Mouse (Mus musculus) right cerebral cortex, postnatal 10 days (tissue): ENCODE data around the gene Timm44.
A peak's percentile ranks its signal among the peaks of the same experiment; 100 is the strongest.

Source experiments
- DNase-seq, 2 experiments: peaks; one replicate each; pipeline ENCODE4 v3.0.0; 2021; ENCODE audit warnings: low spot score in 2 of 2

Timm44 gene

DNA sequence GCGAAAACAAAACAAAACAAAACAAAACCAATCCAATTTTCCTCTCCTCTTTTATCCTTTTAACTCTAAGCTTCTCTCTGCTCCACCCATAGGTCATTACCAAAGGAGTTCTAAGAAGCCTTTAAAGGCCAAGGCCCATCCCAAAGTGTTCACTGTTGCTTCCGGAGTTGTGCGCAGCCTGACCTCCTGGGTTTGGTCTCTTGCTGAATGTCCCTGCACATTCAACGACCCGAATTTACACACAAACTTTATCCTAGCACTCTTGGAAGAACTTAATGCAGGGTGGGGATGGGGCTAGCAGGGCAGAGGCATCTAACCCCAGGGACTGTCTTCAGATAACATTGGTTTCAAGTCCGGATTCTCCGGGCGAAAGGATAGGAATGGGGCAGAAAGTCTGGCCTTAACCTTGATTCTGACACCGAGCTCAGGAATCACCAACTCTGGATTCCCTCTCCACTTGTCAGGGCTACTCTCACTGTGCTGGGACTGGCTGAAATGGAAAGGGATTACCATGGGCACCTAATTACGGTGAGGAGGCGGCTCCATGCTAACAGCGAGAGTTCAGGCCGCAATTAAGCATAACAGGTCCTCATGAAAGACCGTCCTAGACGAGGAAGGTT lies 37.8 kb downstream of the Timm44 start:
- peak in 1 of 2 experiments; percentile 27 for DNase-seq

DNA sequence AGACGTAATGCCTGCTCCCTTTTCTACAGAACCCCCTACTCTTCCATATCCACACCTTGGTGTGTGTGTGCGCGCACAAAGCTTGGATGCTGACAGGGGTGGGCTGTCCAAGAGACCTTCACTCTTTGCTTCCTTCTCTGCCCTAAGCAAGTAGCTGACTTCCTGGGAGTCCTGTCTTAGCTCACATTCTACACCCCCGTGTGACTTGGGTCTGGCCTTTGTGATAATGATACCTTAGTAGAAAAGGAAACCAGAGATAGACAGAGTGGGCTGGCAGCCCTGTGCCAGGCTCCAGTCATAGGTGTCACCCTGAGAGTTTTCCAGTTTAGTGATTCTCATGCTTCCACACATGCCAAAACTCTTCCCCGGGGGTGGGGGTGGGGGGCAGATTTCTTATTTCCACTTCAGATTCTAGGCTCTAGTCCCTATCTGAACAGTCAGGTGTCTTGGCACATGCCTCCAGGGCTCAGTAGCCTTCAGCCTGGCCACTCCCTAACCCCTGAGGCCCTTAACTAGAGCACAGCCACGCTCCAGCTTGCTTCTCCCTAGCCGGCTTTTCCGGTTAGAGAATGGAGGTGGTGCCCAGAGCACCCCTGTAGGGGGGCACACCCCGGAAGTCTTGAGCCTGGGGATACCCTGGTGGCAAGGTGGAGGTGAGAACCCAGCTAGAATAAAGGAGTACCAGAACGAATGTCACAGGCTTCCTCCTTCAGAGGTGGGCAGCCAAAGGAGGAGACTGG lies 44.9 kb downstream of the Timm44 start:
- no peak for DNase-seq

DNA sequence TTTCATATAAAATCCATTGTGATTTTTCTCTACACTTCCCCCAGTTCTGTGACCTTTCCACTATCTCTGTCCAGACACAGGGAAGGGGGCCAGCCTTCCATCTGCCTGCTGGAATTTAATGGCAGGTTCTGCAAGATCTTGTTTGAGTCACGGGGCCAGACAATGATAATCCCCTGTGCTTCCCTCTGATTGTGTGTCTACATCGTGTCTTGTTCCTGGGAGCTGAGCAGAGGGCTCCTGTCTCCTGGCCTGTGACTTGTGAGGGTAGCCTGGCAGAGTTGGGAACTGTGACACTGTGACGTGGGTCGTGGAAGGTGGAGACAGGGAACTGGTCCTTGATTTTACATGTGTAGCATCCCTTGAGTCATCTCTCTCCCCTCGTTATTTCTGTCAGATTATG lies 45.9 kb downstream of the Timm44 start:
- no peak for DNase-seq

DNA sequence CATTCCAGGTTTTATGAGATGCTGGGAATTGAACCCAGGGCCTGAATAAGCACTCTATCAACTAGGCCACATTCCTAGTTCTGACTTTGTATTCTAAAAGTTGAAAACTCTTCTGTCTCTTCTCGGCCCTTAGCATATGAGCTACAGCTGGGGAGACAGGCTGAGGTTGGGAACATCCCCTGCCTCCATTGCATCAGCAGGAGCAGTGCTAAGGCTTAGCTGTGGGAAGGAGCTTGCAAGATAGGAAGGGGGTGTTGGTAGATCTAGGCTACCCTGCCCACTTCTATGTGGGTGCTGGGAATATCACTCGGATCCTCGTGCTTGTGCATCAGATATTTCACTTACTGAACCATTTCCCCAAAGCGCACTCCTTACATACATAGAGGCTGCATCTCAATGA lies 47.8 kb downstream of the Timm44 start:
- DNase-seq, result no peak

DNA sequence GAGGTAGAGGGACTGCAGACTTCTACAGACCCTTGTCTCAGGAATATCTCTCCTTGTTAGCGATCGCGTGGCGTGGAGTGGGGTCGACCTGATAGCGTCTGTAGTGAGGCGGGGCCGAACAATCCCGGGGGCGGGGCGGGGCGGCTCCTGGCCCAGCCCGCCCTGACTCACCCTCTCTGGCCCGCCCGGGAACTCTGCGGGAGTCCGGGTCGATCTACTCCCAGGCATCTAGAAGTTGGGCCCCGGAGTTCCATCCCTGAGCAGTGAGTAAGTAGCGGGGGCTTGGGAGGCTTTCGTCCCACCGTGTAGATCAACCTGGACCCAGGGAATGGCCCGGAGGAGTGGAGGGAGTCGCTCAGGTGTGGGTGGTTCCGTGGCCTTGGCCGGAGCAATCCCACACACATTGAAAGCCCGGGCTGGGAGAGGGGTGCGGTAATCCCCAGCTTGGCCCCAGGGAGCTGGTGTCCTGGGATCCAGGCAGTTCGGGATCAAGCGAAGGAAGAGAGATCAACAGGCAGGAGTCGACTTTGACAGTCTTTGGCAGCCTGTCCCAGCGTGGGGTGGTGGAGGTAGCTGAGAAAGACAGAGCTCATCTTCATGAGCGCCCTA lies 48.9 kb downstream of the Timm44 start, which contains the start of gene Lrrc8e:
Gene Lrrc8e (plus strand): TSS at position 89 of the 609 bp plus-strand sequence.
- no peak for DNase-seq

DNA sequence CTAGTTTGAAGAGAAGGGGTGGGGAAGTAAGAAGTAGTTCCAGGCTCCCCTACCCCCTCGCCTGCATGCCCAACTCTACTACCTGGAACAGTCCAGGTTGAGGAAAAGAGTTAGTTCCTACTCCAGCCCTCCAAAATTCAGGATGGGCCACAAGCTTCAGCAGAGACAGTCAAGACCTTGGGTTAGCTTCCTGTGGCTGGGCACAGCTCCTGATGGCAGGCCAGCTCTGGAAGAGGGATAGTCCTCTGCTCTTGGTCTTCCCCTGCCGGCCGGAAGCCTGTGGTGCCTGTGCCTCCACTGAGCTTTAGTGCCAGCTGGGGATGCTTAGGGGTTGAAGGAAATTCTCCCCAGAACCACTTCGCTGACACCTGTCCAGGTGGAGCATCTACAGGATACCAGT lies 49.4 kb downstream of the Timm44 start:
- no peak for DNase-seq

DNA sequence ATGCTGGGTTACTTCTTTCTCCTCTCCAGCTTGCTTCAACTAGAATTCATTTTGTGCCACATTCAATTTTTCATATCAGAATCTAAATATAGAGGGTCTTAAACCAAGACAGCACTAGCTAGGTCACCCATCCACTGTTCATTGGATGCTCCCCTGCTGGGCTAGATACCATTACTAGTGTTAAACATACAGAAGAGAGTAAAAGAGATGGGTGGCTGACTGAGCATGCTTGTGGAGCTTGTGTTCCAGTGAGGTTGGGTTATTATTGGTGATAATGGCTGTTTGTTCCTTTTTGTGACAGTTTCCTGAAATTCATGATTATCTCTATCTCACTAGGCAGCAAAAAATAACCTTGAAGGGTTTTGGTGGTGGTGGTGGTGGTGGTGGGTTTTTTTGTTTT lies 53.7 kb downstream of the Timm44 start:
- no peak for DNase-seq

DNA sequence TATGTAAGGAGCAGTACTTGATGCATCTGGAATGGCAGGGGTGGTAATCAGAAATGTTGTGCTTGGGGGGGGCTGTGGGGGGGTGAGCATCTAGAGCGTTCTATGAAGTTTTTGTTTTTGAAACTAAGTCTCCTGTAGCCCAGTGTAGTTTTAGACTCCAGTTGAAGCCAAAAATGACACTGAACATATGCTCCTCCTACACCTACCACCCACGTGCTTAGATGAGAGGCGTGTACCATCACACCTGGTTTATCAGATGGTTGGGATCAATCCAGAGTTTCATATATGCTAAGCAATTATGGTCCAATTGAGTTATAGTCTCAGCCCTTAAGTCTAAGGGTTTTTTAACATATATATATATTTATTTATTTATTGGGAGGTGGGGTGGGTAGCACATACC lies 56.1 kb downstream of the Timm44 start:
- no peak for DNase-seq

DNA sequence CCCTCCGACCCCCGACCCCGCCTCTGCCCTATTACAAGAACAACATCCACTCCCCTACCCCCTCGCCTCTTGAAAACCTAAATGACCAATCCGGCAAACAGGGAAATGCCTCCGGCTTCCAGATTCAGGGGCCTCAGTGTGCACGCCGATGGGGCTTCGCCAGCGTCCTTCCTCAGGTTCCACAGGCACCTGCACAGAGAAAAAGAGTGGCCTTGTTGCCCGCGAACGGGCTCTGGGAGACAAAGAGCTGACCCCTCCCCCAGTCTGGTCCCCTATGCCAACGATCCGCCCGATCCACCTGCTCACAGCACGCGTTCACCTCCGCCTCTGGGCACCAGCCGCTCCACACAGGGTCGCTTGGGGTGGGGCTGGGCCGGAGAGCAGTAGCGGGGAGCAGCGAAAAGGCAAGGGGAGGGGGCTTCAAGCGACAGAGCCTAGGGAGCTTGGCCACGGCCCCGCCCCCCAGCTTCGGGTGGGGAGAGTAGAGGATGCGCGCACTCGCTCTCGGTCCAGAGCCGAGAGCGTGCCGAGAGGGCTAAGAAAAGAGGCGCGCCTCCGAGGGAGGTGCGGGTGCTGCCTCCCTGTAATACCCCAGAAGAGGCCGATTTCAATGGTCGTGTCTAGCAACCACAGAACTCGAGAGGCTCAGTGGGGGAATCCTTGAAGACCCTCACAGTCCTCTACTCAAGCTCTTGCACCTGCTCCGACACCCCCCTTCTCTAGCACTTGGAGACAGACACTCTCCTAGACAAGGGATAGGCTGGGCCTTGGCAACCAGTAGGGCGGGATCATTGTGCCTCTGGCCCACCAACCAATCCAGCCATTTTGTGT lies 58.7 kb downstream of the Timm44 start, which contains the start of gene Prr36:
Gene Prr36 (minus strand): TSS at position 669 of the 831 bp plus-strand sequence.
- peak; percentile 86 to 89 for DNase-seq

DNA sequence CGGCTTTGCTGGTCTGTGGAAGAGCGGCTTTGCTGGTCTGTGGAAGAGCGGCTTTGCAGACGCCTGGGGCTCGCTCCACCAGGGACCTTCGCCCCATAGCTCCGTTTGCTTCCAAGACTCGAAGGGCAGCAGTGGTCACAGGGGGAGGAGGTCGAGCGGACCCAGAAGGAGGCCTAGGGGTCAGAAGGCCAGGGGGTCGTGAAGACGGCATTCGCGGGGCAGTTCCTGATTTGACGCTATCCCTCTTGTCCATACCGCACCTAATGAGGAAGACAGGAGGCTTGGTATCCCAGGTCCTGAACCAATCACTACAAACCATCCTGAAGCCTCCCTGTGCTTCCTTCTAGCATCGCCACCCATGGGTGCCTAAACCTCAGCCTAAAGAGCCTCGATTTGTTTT lies 59.4 kb downstream of the Timm44 start:
- no peak for DNase-seq

DNA sequence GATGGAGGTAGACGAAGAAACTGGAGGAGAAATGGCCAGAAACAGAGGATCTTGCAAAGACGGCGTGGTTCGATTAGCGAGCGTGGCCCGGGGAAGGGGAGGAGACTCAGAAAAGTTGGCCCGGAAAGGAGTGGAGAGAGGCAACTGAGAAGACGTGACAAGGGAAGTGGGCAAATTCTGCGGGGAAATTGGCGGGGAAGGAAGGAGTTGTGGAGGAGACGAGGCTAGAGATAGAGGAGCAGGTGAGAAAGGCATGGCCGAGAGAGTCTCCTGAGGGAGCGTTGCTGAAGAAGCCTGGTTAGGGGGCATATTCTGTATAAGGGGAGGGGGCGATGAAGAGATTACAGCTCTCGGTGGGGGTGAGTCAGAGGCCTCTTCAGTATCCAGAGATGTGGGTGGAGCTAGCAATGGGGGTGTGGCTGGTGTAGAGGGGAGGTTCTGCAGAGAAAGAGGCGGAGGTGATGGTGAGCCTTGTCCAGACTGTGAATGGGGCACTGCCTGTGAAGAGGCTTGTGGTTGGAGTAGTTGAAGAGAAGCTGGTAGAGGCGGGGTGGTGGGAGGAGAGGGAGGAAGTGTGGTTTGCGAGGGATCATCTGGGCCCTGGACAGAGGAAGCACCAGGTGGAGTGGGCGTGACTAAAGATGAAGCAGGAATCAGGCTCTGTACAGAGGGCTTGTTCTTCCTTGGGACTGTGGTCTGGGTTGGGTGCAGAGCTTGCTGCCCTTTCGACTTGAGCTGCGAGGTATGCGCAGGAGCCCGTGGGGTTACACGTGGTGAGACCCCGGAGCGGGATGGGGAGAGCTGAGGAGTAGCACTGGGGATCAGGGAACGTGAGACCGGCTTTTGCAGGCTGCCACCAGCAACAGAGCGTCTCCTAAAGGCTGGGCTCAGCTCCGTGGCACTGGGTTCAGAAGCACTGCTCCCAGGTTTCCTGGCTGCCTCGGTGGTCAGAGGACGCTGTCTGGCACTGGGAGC lies 61.4 kb downstream of the Timm44 start:
- peak in 1 of 2 experiments; percentile 43 for DNase-seq

DNA sequence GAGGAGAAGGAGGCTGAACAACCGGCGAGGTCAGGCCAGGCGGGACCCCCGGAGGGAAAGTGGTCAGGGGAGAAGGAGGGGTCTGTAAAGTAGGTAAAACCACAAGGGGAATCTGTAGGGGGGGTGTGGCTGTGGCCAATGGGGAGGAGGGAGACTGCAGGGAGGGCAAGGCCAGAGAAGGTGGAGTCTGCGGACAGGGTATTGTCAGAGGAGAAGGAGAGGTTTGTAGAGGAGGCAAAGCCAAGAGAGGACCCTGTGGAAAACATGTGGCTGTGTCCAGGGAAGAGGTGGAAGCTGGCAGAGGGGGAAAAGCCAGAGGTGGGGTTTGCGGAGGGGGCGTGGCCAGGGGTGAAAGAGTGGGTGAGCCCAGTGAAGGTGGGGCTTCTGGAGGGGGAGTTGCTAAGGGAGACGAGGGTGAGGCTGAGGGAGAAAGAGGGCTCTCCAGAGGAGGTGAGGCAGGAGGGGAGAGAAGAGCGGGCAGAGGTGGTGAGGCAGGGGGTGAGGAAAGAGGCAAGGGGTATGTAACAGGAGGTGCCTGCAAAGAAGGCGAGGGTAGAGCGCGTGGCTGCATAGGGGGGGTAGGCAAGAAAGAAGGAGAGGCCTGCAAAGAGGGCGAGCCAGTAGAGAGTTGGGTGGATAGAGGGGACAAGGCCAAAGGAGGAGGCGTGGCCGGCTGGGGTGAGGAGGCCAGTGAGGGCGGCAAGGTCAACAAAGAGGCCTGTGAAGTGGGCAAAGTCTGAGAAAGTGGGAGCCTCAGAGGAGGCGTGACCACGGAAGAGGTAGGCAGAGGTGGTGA lies 62.3 kb downstream of the Timm44 start:
- DNase-seq, result peak; percentile 70 to 71

DNA sequence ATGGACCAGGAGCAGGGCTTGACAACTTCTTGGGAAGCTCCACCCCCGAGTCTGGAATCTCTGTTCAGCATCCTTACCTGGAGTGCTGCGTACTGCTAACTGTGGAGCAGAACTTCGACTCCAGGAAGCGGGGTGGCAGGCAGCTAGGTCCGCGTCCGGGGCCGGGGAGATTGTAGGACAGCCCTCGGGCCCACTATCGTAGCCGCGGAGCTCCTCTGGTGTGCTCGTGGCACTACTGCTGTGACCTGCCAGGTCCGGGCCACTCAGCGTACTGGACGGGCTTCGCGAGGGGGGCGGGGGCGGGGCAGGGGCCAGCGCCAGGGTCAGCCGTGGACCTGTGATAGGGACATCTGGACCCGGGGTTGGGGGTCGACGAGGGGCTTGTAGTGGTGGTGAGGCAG lies 62.9 kb downstream of the Timm44 start:
- peak in 1 of 2 experiments; percentile 48 for DNase-seq

DNA sequence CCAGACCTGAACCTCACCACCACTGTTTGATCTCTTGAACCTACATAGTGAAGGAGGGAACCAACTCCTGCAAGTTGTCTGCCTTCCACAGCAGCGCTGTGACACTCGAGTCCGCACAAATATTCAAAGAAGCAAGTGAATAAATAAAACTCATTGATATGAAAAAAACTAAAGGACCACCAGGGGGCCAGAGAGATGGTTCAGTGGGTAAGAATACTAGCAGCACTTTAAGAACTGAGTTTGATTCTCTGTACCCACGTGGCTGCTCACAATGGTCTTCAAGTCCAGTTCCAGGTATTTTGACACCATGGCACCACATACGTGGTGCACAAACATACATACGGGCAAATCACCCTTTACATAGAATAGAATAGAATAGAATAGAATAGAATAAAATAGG lies 64.6 kb downstream of the Timm44 start:
- DNase-seq, result no peak
